In the genomic region with DNA sequence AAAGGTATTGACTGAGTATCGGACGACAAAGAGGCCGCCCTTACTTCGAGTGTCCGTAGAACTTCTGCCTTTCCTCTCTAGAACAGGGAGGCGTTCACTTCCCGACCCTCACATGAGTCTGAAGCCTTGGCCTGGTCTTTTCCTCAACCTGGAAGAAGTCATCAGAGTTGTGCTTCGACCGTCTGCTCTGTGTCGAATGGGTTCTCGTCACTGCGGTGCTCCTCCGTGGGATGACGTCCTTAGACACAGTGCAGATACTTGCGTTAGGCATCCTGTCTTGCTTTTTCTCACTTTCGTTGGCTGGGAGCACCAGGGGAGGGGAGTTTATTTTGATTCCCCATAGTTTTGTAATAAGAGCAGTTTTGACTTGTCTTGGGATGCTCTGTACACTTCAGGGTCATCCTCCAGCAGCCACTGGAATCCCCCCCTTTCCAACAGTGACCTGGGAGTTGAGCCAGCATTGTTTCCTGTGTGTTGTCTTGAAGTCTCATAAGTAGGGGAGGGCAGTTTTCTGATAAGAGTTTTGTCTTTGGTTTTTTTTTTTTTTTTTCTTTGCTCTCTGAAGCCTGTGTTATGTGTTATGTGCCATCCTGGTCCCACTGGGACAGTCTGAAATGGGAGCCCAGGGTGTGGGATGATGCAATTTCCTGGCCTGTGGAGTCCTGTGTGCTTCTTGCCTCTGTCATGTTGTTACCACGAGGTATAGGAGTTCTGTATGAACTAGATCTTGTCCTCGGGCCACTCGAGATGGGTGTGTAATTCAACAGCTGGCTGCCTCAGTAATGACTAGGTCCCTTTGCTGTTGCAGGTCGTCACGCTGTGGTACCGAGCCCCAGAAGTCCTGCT, we compare ENCODE assay signal across 21 mouse cellular contexts.
DNase-seq lines count a peak whose midpoint lies in the region; ATAC-seq lines count a peak whose summit lies in the region.
"Had no signal": no experiment of that assay in that cellular context is flagged by ENCODE, and none has a peak within 500 bp of the region (broad histone marks: within the 10 kb centered on the region; RNA-seq: fewer than 3 reads in every experiment).

No protein-coding gene starts in this region.

- H3K4me3 ChIP-seq in limb, embryonic 11.5 days (ENCODE audit: low read depth, low read length), result no peak overlapping the region
- no peak overlapping the region for H3K4me3 ChIP-seq in limb, embryonic 10.5 days
- no peak overlapping the region for H3K4me3 ChIP-seq in hindbrain, embryonic 13.5 days
- H3K4me3 ChIP-seq: embryonic facial prominence, embryonic 15.5 days; hindbrain, embryonic 15.5 days; left cerebral cortex, adult 2 months; limb, embryonic 12.5 days; neural tube, embryonic 12.5 days had no signal

- H3K9me3 ChIP-seq in limb, embryonic 11.5 days (ENCODE audit: control insufficient read depth, low read length), result no peaks in the 10 kb centered on the region
- no peaks in the 10 kb centered on the region for H3K9me3 ChIP-seq in limb, embryonic 10.5 days (replicated peaks)
- no peaks in the 10 kb centered on the region for H3K9me3 ChIP-seq in hindbrain, embryonic 13.5 days
- H3K9me3 ChIP-seq: embryonic facial prominence, embryonic 15.5 days; hindbrain, embryonic 15.5 days; limb, embryonic 12.5 days; neural tube, embryonic 12.5 days had no signal

- no peaks in the 10 kb centered on the region for H3K36me3 ChIP-seq in limb, embryonic 11.5 days (ENCODE audit: control insufficient read depth, insufficient read depth, low read length)
- H3K36me3 ChIP-seq in limb, embryonic 10.5 days, result peaks cover 14% of the 10 kb centered on the region; the same call in 1 of the 2 replicates
- no peaks in the 10 kb centered on the region for H3K36me3 ChIP-seq in hindbrain, embryonic 13.5 days
- H3K36me3 ChIP-seq: embryonic facial prominence, embryonic 15.5 days; hindbrain, embryonic 15.5 days; limb, embryonic 12.5 days; neural tube, embryonic 12.5 days had no signal

- H3K4me2 ChIP-seq in limb, embryonic 11.5 days (ENCODE audit: low read depth, severe bottlenecking), result no peak overlapping the region
- H3K4me2 ChIP-seq in hindbrain, embryonic 13.5 days, result no peak overlapping the region
- H3K4me2 ChIP-seq: embryonic facial prominence, embryonic 15.5 days; hindbrain, embryonic 15.5 days; limb, embryonic 12.5 days; neural tube, embryonic 12.5 days had no signal

- no peaks in the 10 kb centered on the region for H3K4me1 ChIP-seq in limb, embryonic 11.5 days (ENCODE audit: control insufficient read depth, insufficient read depth, low read length)
- H3K4me1 ChIP-seq in limb, embryonic 10.5 days, result no peaks in the 10 kb centered on the region
- no peaks in the 10 kb centered on the region for H3K4me1 ChIP-seq in hindbrain, embryonic 13.5 days (replicated peaks)
- H3K4me1 ChIP-seq: embryonic facial prominence, embryonic 15.5 days; hindbrain, embryonic 15.5 days; neural tube, embryonic 12.5 days had no signal

- 88% methylated on average over 22 of the region's 22 CpGs for WGBS in limb, embryonic 11.5 days
- WGBS in limb, embryonic 10.5 days, result 90% methylated on average over 22 of the region's 22 CpGs
- WGBS in hindbrain, embryonic 13.5 days, result 91% methylated on average over 22 of the region's 22 CpGs

- H3K27me3 ChIP-seq in limb, embryonic 11.5 days (ENCODE audit: control insufficient read depth, insufficient read depth, low read length), result no peaks in the 10 kb centered on the region
- no peaks in the 10 kb centered on the region for H3K27me3 ChIP-seq in limb, embryonic 10.5 days (ENCODE audit: low read depth, poor library complexity, severe bottlenecking)
- no peaks in the 10 kb centered on the region for H3K27me3 ChIP-seq in hindbrain, embryonic 13.5 days
- H3K27me3 ChIP-seq: embryonic facial prominence, embryonic 15.5 days; hindbrain, embryonic 15.5 days; limb, embryonic 12.5 days; neural tube, embryonic 12.5 days had no signal

- H3K27ac ChIP-seq in limb, embryonic 11.5 days (replicated peaks; ENCODE audit: low read depth, low read length), result no peak overlapping the region
- H3K27ac ChIP-seq in limb, embryonic 10.5 days, result no peak overlapping the region
- H3K27ac ChIP-seq in hindbrain, embryonic 13.5 days, result no peak overlapping the region
- H3K27ac ChIP-seq: embryonic facial prominence, embryonic 15.5 days; hindbrain, embryonic 15.5 days; left cerebral cortex, adult 2 months; limb, embryonic 12.5 days; liver, embryonic 14.5 days; neural tube, embryonic 12.5 days; stomach, postnatal 0 days had no signal

- peak; percentile 29 for DNase-seq in adrenal gland, postnatal 10 days
- DNase-seq in adrenal gland, postnatal 25 days, result no peak
- peak; percentile 6 for DNase-seq in limb, embryonic 11.5 days (ENCODE audit: low spot score)
- DNase-seq in limb, embryonic 10.5 days (ENCODE audit: low spot score), result no peak
- peak; percentile 23 for DNase-seq in 3T3-L1 (ENCODE audit: low read depth, low spot score)
- DNase-seq in gastrocnemius, adult 8-10 months (ENCODE audit: low spot score in 2 of 2), result no peak
- DNase-seq: cerebellum, adult 9-11 months; embryo, embryonic 11 days; kidney, adult 11 months; kidney, postnatal 14 days; right cerebral cortex, postnatal 25 days; thymus, postnatal 25 days had no signal

- ATAC-seq in limb, embryonic 11.5 days (ENCODE audit: insufficient number of reproducible peaks, low FRiP score, low TSS enrichment, low read depth), result no peak
- ATAC-seq in hematopoietic stem cell, adult 5-6 weeks (replicated peaks in 1 of 2; ENCODE audit: insufficient read depth in 1 of 2, low FRiP score in 2 of 2, low TSS enrichment in 1 of 2, low read depth in 1 of 2, poor library complexity in 2 of 2, severe bottlenecking in 2 of 2), result peak; percentile 9 to 20; a peak in 1 of 4 replicates
- no peak for ATAC-seq in hindbrain, embryonic 13.5 days (ENCODE audit: low FRiP score)

- no peak overlapping the region for H3K9ac ChIP-seq in limb, embryonic 11.5 days (ENCODE audit: low read length)
- no peak overlapping the region for H3K9ac ChIP-seq in hindbrain, embryonic 13.5 days
- H3K9ac ChIP-seq: embryonic facial prominence, embryonic 15.5 days; hindbrain, embryonic 15.5 days; limb, embryonic 12.5 days; liver, embryonic 14.5 days; neural tube, embryonic 12.5 days had no signal

Comparison
In these comparisons a context has a peak if more than half of its experiments do, and no peak if none do; other contexts are left out.
1. DNase-seq: peak in adrenal gland, postnatal 10 days (single experiment), limb, embryonic 11.5 days (single experiment) and 3T3-L1 (single experiment); none in adrenal gland, postnatal 25 days (single experiment), limb, embryonic 10.5 days (single experiment) and gastrocnemius, adult 8-10 months (0 of 2).
2. ATAC-seq: peak in hematopoietic stem cell, adult 5-6 weeks (2 of 2); none in limb, embryonic 11.5 days (single experiment) and hindbrain, embryonic 13.5 days (single experiment).